Mouse (Mus musculus): ENCODE measurements around the gene Ranbp10. TPM values are rescaled to one million over a fixed set of nuclear protein-coding genes. Genes with fewer than 3 reads are reported as not detected.

The Ranbp10 gene
- 9.5 and 11.1 TPM in 2 replicates for polyA plus RNA-seq (2016; fragmentation: Nextera tagmentation; extraction: Ambion mirVana)

DNA sequence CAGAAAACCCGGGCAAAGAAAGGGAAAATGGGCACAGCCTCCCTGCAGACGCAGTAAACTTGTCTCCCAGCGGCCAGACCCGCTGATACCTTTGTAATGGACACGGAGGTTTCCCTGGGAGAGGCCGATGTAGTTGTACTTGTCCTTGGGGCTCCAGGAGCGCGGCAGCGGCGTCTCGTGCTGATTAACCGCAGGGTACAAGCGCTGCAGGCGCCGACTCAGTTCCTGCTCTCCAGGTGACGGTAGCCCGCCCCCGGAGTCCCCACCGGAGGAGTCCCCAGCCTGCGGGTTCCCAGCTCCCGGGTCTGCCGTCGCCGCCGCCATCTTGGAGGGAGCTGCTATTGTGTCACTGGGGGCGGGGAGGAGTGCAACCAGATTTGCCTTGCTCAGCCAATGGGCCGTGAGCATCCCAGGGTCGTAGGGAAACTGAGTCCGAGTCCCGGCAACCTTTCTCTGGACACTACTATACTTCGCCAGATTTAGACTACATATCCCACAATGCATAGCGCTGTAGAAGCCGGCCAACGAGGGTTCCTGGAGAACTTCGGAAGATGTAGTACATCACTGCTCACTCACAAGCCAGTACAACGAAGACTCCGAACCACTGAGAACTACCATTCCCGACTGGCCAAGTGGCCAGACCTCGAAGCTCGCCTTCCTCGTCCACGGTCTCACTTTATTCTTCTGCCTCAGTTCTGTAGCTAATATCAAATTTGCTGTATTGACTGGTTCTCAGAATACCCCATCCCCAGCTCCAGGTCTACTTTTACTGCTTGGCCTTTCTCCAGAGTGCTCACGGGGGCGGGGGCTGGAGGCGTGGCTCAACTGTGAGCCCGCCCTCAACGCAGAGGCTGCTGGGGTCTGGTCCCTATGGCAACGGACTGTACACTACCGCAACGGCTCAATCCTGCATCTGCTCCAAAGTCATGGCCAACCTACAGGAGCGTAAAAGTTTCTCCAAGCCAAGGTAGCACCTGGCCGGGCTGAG lies at the start of gene Ranbp10, which contains the start of gene Tsnaxip1:
Gene Ranbp10, minus strand, starts transcription at position 490 of the 988 bp plus-strand sequence.
Gene Tsnaxip1, plus strand, starts transcription at position 871 of the 988 bp plus-strand sequence.
- Histone ChIP-seq H3K9me3 (no peaks in the 10 kb centered on the region), H3K27me3 (ENCODE audit: poor library complexity, severe bottlenecking) (no peaks in the 10 kb centered on the region), H3K4me1 (peaks cover 18% of the 10 kb centered on the region), H3K36me3 (replicated peaks) (peaks cover 36% of the 10 kb centered on the region), H3K4me3 (peak within 1 kb of the TSS; percentile 97), H3K27ac (peak within 1 kb of the TSS; percentile 93)
- DNase-seq (ENCODE audit: extremely low spot score, low spot score): peak; percentile 96
- under 1% methylated on average over 52 of the region's 52 CpGs for WGBS

DNA sequence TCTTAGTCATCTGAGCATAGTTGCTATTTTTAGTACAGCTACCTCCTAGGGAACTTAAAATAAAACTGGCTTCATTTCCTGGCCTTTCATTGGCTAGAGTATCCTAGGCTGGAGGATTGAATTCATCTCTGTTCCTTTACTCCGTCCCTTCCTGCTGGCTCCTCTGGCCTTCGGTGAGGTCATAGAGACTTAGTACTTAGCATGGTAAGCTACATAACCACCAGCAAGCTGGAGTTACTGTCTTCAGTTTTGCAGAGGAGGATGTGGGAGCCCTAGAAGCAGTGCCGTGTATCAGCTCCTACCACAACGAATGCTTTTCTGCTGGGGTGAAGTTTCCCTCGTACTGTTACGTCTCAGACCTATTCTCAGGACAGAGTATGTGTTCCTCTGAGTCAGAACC lies 47.2 kb upstream of the Ranbp10 start:
- DNase-seq (ENCODE audit: extremely low spot score, low spot score): no peak
- Histone ChIP-seq H3K4me3 (no peak overlapping the region), H3K27me3 (ENCODE audit: poor library complexity, severe bottlenecking) (no peaks in the 10 kb centered on the region), H3K9me3 (no peaks in the 10 kb centered on the region), H3K36me3 (replicated peaks) (peaks cover 95% of the 10 kb centered on the region), H3K4me1 (no peaks in the 10 kb centered on the region), H3K27ac (no peak overlapping the region)
- WGBS: 90% methylated on average over 6 of the region's 6 CpGs

DNA sequence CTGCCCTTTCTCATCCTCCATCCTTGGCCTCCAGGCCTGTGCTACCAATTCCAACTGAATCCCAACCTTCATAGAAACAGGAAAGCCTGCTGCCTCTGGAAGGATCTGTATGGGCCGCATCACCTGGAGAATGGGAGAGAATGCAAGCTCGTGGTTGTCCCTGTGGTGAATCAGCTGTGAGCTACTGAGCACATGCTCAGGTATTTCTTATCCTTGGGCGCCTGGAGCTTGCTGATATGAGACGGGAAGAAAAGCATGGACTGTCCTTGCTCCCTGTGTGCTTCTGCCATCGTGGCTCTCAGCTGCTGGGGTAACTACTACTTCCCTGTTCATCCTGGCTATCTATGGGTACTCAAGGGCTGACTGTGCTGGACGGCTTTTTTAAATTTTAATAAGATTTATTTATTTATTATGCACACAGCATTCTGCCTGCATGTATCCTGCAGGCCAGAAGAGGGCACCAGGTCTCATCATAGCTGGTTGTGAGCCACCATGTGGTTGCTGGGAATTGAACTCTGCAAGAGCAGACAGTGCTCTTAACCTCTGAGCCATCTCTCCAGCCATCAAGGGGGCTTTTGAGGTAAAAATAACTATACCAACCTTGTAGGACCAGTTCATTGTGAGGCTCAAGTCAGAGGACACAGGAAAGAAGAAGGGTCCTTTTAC lies 39.3 kb upstream of the Ranbp10 start:
- peaks cover 91% of the 10 kb centered on the region for H3K36me3 ChIP-seq (replicated peaks)
- DNase-seq (ENCODE audit: extremely low spot score, low spot score): no peak
- H3K9me3 ChIP-seq: no peaks in the 10 kb centered on the region
- H3K4me1 ChIP-seq: peaks cover 30% of the 10 kb centered on the region
- WGBS: 87% methylated on average over 6 of the region's 6 CpGs
- H3K4me3 ChIP-seq: no peak overlapping the region
- no peak overlapping the region for H3K27ac ChIP-seq
- no peaks in the 10 kb centered on the region for H3K27me3 ChIP-seq (ENCODE audit: poor library complexity, severe bottlenecking)

DNA sequence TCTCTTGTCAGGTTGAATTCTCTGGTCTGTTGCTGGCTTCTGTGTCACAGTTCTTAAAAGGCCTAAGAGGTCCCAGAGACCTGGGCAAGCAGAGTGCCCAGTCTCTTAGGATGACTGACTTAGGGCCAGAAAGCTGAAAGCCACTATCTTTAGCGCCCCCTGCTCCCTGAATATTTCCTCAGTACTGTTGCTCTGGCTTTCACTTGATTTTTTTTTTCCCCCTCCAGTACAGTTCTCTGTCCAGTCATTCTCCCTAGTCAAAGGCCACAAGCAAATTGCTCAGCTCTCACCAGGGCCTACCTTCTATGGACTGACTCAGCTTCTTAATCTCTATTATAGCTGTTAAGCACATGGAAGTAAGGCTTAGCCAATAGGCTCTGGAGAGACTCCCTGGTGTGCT lies 34.8 kb upstream of the Ranbp10 start:
- 7% methylated on average over 1 of the region's 1 CpGs for WGBS
- peaks cover 74% of the 10 kb centered on the region for H3K4me1 ChIP-seq
- H3K9me3 ChIP-seq: no peaks in the 10 kb centered on the region
- H3K36me3 ChIP-seq (replicated peaks): peaks cover 67% of the 10 kb centered on the region
- H3K27ac ChIP-seq: peak overlapping the region; percentile 99
- peak overlapping the region; percentile 96 for H3K4me3 ChIP-seq
- no peak for DNase-seq (ENCODE audit: extremely low spot score, low spot score)
- H3K27me3 ChIP-seq (ENCODE audit: poor library complexity, severe bottlenecking): no peaks in the 10 kb centered on the region

DNA sequence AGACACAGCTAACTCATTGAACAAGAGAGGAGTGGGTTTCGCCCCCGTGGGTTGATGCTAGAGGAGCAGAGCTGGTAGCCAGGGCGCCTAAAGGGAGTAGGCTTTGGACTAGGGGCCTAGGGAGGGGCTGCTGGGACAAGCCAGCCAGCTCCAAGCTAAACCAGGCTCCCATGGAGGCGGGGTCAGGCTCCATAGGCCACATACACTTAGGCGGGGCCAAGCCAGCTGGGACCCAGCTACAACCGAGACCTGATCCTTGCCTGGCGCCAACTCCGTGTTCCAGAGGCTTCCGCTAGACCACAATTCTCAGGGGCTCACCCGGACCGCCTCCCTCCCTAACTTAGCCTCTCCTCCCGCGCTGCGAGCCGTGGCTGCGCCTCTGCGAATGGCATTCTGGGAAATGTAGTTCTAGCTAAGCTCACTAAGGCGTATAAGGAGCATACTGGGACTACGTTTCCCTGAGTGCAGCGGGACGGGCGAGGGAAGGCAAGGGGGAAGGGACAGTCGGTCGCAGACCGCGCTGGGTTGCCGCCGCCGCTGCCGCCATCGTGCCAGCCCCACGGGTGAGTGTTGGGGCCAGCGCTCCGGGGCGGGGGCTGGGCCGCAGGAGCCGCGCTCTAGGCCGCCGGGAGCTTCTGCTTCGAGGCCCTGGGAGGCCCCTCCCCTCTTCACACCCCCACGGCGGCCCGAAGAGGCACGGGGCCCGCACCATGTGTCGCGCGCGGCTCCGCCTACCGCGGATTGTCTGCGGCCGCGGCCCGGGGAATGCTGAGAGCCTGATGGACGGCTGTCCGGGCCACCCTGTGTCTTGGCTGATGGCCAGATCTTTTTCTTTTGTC lies 33.2 kb upstream of the Ranbp10 start, which contains the start of gene Nutf2:
Gene Nutf2, plus strand, starts transcription at position 438 of the 839 bp plus-strand sequence.
- peak within 1 kb of the TSS; percentile 99 for H3K27ac ChIP-seq
- DNase-seq (ENCODE audit: extremely low spot score, low spot score): peak; percentile 97
- peak within 1 kb of the TSS; percentile 96 for H3K4me3 ChIP-seq
- H3K27me3 ChIP-seq (ENCODE audit: poor library complexity, severe bottlenecking): no peaks in the 10 kb centered on the region
- H3K4me1 ChIP-seq: peaks cover 90% of the 10 kb centered on the region
- WGBS: under 1% methylated on average over 56 of the region's 59 CpGs
- H3K36me3 ChIP-seq (replicated peaks): peaks cover 51% of the 10 kb centered on the region
- H3K9me3 ChIP-seq: no peaks in the 10 kb centered on the region

DNA sequence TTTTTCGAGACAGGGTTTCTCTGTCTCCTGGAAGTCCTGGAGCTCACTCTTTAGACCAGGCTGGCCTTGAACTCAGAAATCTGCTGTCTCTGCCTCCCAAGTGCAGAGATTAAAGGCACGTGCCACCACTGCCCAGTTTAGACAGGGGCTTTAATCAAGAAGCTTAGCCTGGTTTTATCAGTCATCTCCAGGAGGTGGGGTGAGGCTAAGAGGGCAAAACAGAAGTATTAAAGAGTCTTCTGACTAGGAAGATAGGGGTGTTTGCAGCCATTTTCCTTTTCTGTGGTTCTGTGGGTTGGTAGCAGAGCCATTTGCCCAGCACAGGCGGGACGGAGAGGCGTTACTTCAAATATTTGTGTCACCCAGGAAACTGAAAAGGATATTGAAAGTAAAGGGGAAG lies 32.2 kb upstream of the Ranbp10 start:
- DNase-seq (ENCODE audit: extremely low spot score, low spot score): no peak
- peak overlapping the region; percentile 99 for H3K27ac ChIP-seq
- 83% methylated on average over 5 of the region's 5 CpGs for WGBS
- no peaks in the 10 kb centered on the region for H3K27me3 ChIP-seq (ENCODE audit: poor library complexity, severe bottlenecking)
- peaks cover 91% of the 10 kb centered on the region for H3K4me1 ChIP-seq
- no peaks in the 10 kb centered on the region for H3K9me3 ChIP-seq
- peaks cover 43% of the 10 kb centered on the region for H3K36me3 ChIP-seq (replicated peaks)
- peak overlapping the region; percentile 96 for H3K4me3 ChIP-seq

DNA sequence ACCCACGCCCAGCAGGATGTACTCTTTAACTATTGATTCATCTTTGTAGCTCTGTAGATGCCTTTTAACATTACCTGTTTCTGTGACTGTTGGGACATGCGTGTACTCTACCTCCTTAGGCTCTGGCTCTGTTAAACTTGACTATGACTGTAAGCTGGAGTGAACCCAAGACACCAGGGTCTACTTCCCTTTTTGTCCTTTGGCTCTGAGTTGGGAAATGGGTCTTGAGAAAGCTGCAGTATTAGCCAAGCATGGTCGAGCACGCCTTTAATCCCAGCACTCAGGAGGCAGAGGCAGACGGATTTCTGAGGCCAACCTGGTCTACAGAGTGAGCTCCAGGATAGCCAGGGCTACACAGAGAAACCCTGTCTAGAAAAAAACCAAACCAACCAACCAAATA lies 31.3 kb upstream of the Ranbp10 start:
- no peaks in the 10 kb centered on the region for H3K27me3 ChIP-seq (ENCODE audit: poor library complexity, severe bottlenecking)
- no peak overlapping the region for H3K27ac ChIP-seq
- DNase-seq (ENCODE audit: extremely low spot score, low spot score): no peak
- H3K4me1 ChIP-seq: peaks cover 84% of the 10 kb centered on the region
- H3K9me3 ChIP-seq: no peaks in the 10 kb centered on the region
- WGBS: 88% methylated on average over 5 of the region's 5 CpGs
- no peak overlapping the region for H3K4me3 ChIP-seq
- peaks cover 35% of the 10 kb centered on the region for H3K36me3 ChIP-seq (replicated peaks)

DNA sequence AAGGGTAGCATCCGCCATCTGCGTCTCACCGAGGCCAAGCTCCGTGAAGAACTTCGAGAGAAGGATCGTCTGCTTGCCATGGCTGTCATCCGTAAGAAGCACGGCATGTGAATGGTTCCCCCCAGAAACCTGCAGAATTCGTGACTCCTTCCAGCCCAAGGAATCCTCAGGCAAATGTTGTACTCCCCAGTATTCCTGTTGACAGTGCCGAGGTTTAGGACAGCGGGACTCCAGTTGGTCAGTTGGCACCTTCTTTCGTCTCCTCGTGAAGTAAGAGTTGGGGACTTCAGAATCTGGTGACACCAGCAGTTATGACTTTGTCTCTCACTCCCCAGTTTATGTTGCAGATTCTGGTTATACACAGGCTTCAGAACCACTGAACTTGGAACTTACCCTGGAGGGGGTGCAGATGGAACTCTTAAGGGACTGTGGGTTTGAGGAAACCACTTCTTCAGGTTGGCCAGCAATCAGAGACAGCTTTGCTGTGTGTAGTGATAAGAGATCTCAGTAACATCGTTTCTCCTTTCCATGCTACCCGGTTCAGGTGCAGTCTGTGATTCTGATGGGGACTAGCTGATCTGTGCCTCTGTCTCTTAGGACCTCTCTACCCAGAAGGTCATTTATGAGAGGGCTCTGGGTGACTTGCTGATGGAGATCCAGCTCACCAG lies 29.2 kb upstream of the Ranbp10 start:
- WGBS: 32% methylated on average over 15 of the region's 15 CpGs
- Histone ChIP-seq H3K27me3 (ENCODE audit: poor library complexity, severe bottlenecking) (no peaks in the 10 kb centered on the region), H3K4me1 (peaks cover 68% of the 10 kb centered on the region), H3K9me3 (no peaks in the 10 kb centered on the region), H3K4me3 (peak overlapping the region; percentile 75), H3K36me3 (replicated peaks) (peaks cover 21% of the 10 kb centered on the region), H3K27ac (peak overlapping the region; percentile 96)
- no peak for DNase-seq (ENCODE audit: extremely low spot score, low spot score)

DNA sequence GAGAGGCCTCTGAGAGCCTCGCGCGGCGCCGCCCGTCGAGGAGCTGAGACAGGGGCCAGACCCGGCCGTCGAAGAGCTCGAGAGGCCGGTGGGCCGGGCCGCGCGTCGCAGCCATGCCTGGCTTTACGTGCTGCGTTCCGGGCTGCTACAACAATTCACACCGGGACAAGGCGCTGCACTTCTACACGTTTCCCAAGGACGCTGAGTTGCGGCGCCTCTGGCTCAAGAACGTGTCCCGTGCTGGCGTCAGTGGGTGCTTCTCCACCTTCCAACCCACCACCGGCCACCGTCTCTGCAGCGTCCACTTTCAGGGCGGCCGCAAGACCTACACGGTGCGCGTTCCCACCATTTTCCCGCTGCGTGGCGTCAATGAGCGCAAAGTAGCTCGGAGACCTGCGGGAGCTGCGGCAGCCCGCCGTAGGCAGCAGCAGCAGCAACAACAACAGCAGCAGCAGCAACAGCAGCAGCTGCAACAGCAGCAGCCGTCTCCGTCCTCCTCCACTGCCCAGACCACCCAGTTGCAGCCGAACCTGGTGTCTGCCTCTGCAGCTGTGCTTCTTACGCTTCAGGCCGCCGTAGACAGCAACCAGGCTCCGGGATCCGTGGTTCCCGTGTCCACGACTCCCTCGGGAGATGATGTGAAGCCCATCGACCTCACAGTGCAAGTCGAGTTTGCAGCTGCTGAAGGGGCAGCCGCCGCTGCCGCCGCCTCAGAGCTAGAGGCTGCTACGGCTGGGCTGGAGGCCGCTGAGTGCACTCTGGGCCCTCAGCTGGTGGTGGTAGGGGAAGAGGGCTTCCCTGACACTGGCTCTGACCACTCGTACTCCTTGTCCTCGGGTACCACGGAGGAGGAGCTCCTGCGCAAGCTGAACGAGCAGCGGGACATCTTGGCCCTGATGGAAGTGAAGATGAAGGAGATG lies 28.4 kb upstream of the Ranbp10 start:
- no peaks in the 10 kb centered on the region for H3K9me3 ChIP-seq
- H3K27ac ChIP-seq: peak overlapping the region; percentile 96
- peak overlapping the region; percentile 75 for H3K4me3 ChIP-seq
- peak; percentile 61 for DNase-seq (ENCODE audit: extremely low spot score, low spot score)
- H3K36me3 ChIP-seq (replicated peaks): peaks cover 21% of the 10 kb centered on the region
- H3K4me1 ChIP-seq: peaks cover 68% of the 10 kb centered on the region
- WGBS: under 1% methylated on average over 71 of the region's 71 CpGs
- no peaks in the 10 kb centered on the region for H3K27me3 ChIP-seq (ENCODE audit: poor library complexity, severe bottlenecking)

DNA sequence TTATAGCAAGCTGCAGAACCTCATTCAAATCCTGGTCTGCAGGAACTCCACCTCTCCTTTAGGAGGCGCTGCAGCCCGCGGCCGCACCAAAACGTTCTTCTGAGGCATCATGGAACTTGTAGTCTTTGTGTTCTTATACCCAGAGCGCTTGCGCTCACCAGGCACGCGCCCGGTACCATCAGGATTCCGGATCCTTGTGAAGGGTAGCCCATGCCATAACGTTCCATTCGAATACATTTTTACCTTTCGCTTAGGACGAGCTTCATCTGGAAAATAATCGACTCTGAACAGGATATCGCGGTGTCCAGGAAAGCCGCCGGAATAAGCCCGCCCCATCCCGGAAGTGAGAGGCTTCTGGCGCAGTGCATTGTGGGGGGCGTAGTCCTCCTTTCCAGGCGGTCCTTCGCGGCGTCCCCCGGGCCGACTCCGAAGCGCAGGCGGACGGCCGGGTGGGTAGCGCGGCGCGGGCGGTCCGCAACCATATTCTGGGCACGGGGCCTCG lies 27.6 kb upstream of the Ranbp10 start, which contains the start of gene Thap11:
Gene Thap11, plus strand, starts transcription at position 418 of the 502 bp plus-strand sequence.
- Histone ChIP-seq H3K9me3 (no peaks in the 10 kb centered on the region), H3K4me3 (peak within 1 kb of the TSS; percentile 75), H3K4me1 (peaks cover 63% of the 10 kb centered on the region), H3K27me3 (ENCODE audit: poor library complexity, severe bottlenecking) (no peaks in the 10 kb centered on the region), H3K36me3 (replicated peaks) (peaks cover 23% of the 10 kb centered on the region), H3K27ac (peak within 1 kb of the TSS; percentile 96)
- WGBS: under 1% methylated on average over 43 of the region's 43 CpGs
- peak; percentile 96 for DNase-seq (ENCODE audit: extremely low spot score, low spot score)

DNA sequence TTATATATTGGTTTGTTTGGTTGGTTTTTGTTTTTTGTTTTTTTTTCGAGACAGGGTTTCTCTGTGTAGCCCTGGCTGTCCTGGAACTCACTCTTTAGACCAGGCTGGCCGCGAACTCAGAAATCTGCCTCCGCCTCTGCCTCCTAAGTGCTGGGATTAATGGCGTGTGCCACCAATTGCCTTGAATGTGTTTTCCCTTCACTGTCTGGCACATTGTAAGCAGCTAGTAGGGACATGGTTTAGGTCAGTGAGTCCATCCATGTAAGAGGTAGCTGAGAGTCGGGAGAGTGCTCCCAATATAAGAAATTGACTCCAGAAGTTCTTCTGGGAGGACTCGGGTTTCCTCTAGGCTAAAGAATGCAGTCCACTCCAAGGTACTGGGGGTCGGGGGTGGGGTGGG lies 27.2 kb upstream of the Ranbp10 start:
- Histone ChIP-seq H3K9me3 (no peaks in the 10 kb centered on the region), H3K4me3 (peak overlapping the region; percentile 75), H3K36me3 (replicated peaks) (peaks cover 27% of the 10 kb centered on the region), H3K4me1 (peaks cover 59% of the 10 kb centered on the region), H3K27ac (peak overlapping the region; percentile 96), H3K27me3 (ENCODE audit: poor library complexity, severe bottlenecking) (no peaks in the 10 kb centered on the region)
- 28% methylated on average over 8 of the region's 8 CpGs for WGBS
- DNase-seq (ENCODE audit: extremely low spot score, low spot score): no peak

Data from forebrain, embryonic 10.5 days (tissue).